Mouse (Mus musculus) thymus, postnatal 0 days (tissue): ENCODE measurements around the gene Adam11. TPM values are rescaled to one million over a fixed set of nuclear protein-coding genes. Genes with fewer than 3 reads are reported as not detected.
A peak's percentile ranks its signal among the peaks of the same experiment; 100 is the strongest.

Experiments used
- DNase-seq: peaks from one replicate; pipeline ENCODE4 v3.0.0-alpha.2; 2015; ENCODE audit warnings: low spot score
- polyA plus RNA-seq: library from polyadenylated mRNA; unstranded; fragments of >200 nt; fragmentation: Nextera tagmentation; extraction: Ambion mirVana; gene quantifications from 2 replicates; pipeline ENCODE4 v1.2.1, GENCODE M21; 2015

Adam11 gene
- polyA plus RNA-seq, 1 experiment from 2014 or later = 1.4 TPM

- DNase-seq = no peak
Observed at GRCm38 (mm10) chr11:102778165-102778564, 16.9 kb downstream of the Adam11 start.

- DNase-seq = no peak
Observed at GRCm38 (mm10) chr11:102778597-102778996, 17.4 kb downstream of the Adam11 start.

- no peak for DNase-seq
Observed at GRCm38 (mm10) chr11:102779081-102779638, 17.9 kb downstream of the Adam11 start.

GRCm38 (mm10) chr11:102779824-102780223 lies 18.6 kb downstream of the Adam11 start:
- no peak for DNase-seq

GRCm38 (mm10) chr11:102780271-102780985 lies 19.2 kb downstream of the Adam11 start:
- no peak for DNase-seq

- no peak for DNase-seq
Observed at GRCm38 (mm10) chr11:102780986-102781351, 19.7 kb downstream of the Adam11 start.

- DNase-seq = no peak
Observed at GRCm38 (mm10) chr11:102781523-102781922, 20.3 kb downstream of the Adam11 start.

- no peak for DNase-seq
Observed at GRCm38 (mm10) chr11:102783443-102783842, 22.2 kb downstream of the Adam11 start.

GRCm38 (mm10) chr11:102787688-102788177 lies 26.5 kb downstream of the Adam11 start:
- DNase-seq = no peak

- DNase-seq = no peak
Observed at GRCm38 (mm10) chr11:102791682-102792445, 30.6 kb downstream of the Adam11 start.

- no peak for DNase-seq
Observed at GRCm38 (mm10) chr11:102794157-102794556, 32.9 kb downstream of the Adam11 start.

- no peak for DNase-seq
Observed at GRCm38 (mm10) chr11:102803453-102803852, 42.2 kb downstream of the Adam11 start.

- no peak for DNase-seq
Observed at GRCm38 (mm10) chr11:102808246-102808645, 47.0 kb downstream of the Adam11 start.

- no peak for DNase-seq
Observed at GRCm38 (mm10) chr11:102810721-102811485, 49.7 kb downstream of the Adam11 start.

GRCm38 (mm10) chr11:102814881-102815280 lies 53.6 kb downstream of the Adam11 start:
- no peak for DNase-seq

- peak; percentile 17 for DNase-seq
Observed at GRCm38 (mm10) chr11:102818121-102819020, 57.1 kb downstream of the Adam11 start.

- peak; percentile 15 for DNase-seq
Observed at GRCm38 (mm10) chr11:102819021-102819782, 58.0 kb downstream of the Adam11 start, which contains the start of gene Gjc1. Gjc1 (minus strand) TSS chr11:102819700.

- no peak for DNase-seq
Observed at GRCm38 (mm10) chr11:102819783-102820385, 58.6 kb downstream of the Adam11 start.

- DNase-seq = peak; percentile 3
Observed at GRCm38 (mm10) chr11:102820432-102820831, 59.2 kb downstream of the Adam11 start.
